Mouse (Mus musculus) megakaryocyte, embryonic 14.5 days (primary cell): ENCODE results near the gene Adarb1.

Experiments
- FLI1 ChIP-seq: IDR thresholded peaks from 2 replicates; pipeline ENCODE4 v1.6.1; 2012; ENCODE audit warnings: low read length, inconsistent platforms, mixed read lengths
- GATA1 ChIP-seq: IDR thresholded peaks from 3 replicates; pipeline ENCODE4 v1.6.1; 2012; ENCODE audit warnings: mixed read lengths, low read length, inconsistent platforms, borderline replicate concordance

DNA sequence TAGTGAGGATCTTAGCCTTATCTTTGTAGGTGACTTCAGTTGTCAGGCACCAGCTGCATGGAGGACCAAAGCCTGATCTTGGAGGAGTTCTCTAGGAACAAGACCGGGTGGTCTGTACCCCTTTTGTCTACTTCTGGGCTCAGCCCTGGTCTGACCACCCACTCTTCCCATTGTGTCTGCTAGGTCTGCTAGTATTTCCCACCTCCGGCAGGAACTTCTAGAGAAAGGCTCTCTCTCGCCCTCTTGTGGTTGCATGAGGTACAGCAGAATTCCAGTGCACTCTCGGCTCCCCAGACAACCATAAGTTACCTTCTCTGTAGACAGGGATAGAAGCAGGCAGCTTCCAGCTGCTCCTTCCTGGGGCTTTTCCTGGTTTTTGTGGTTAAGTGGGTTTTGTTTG lies 165.3 kb downstream of the Adarb1 start:
- TF ChIP-seq GATA1 (no peak), FLI1 (no peak)
